Mouse (Mus musculus) cerebellum, adult 8-10 months (tissue): ENCODE measurements around the gene Elk4.

Experiments
- DNase-seq: peaks from one replicate; pipeline ENCODE4 v3.0.0; 2022

Gene Elk4

GRCm38 (mm10) chr1:131989476-131989875, 17.9 kb upstream of the Elk4 start:
- DNase-seq: no peak

GRCm38 (mm10) chr1:131990083-131990760, 17.2 kb upstream of the Elk4 start:
- no peak for DNase-seq

- peak; percentile 38 for DNase-seq
Observed at GRCm38 (mm10) chr1:131992561-131993001, 14.8 kb upstream of the Elk4 start.

- no peak for DNase-seq
Observed at GRCm38 (mm10) chr1:131993169-131994040, 14.0 kb upstream of the Elk4 start.

- peak; percentile 48 for DNase-seq
Observed at GRCm38 (mm10) chr1:131995062-131995461, 12.3 kb upstream of the Elk4 start.

- DNase-seq: no peak
Observed at GRCm38 (mm10) chr1:132000506-132000905, 6.9 kb upstream of the Elk4 start.

- DNase-seq: no peak
Observed at GRCm38 (mm10) chr1:132001880-132002330, 5.5 kb upstream of the Elk4 start.

- no peak for DNase-seq
Observed at GRCm38 (mm10) chr1:132003111-132003510, 4.3 kb upstream of the Elk4 start.

- DNase-seq: no peak
Observed at GRCm38 (mm10) chr1:132003817-132004216, 3.6 kb upstream of the Elk4 start.

GRCm38 (mm10) chr1:132004574-132005180, 2.7 kb upstream of the Elk4 start:
- no peak for DNase-seq

GRCm38 (mm10) chr1:132005466-132005865, 1.9 kb upstream of the Elk4 start:
- DNase-seq: no peak

GRCm38 (mm10) chr1:132006046-132006445, 1.4 kb upstream of the Elk4 start:
- no peak for DNase-seq

- no peak for DNase-seq
Observed at GRCm38 (mm10) chr1:132006721-132007120, 686 bp upstream of the Elk4 start.

GRCm38 (mm10) chr1:132007828-132008827, 721 bp downstream of the Elk4 start:
- DNase-seq: peak; percentile 75

GRCm38 (mm10) chr1:132008881-132009644, 1.7 kb downstream of the Elk4 start:
- DNase-seq: no peak

GRCm38 (mm10) chr1:132010632-132011501, 3.5 kb downstream of the Elk4 start:
- no peak for DNase-seq

- no peak for DNase-seq
Observed at GRCm38 (mm10) chr1:132011785-132012184, 4.4 kb downstream of the Elk4 start.

- DNase-seq: no peak
Observed at GRCm38 (mm10) chr1:132012861-132013260, 5.5 kb downstream of the Elk4 start.

GRCm38 (mm10) chr1:132014800-132015199, 7.4 kb downstream of the Elk4 start:
- no peak for DNase-seq

GRCm38 (mm10) chr1:132016691-132017090, 9.3 kb downstream of the Elk4 start:
- DNase-seq: no peak
